Mouse (Mus musculus) gastrocnemius, postnatal 4 days (tissue): ENCODE results near the gene Atp6v1g2. TPM values are rescaled to one million over a fixed set of nuclear protein-coding genes. Genes with fewer than 3 reads are reported as not detected.
A peak's percentile ranks its signal among the peaks of the same experiment; 100 is the strongest.

ENCODE experiments used
- DNase-seq, 2 experiments: peaks; one replicate each; pipeline ENCODE4 v3.0.0; 2021 to 2022; ENCODE audit warnings: low spot score in 2 of 2, mixed read lengths in 2 of 2
- long read RNA-seq, 2 experiments: library from polyadenylated mRNA; stranded (forward); transcript quantifications; one replicate each; pipeline ENCODE4 v2.0.0; 2021
- total RNA-seq, 2 experiments: library from RNA; stranded (reverse); gene quantifications; 2 replicates each; pipeline ENCODE4 v1.2.3; 2021

Gene Atp6v1g2
- total RNA-seq: 1 to 10 TPM; 2.7 to 3.2 TPM
- long read RNA-seq, experiment 1, partial matches to known transcripts: 0 of 1 reads
- long read RNA-seq, experiment 1, other reads (novel, unspliced or antisense): 1 of 1 reads
- long read RNA-seq, experiment 2, partial matches to known transcripts: 0 of 5 reads
- long read RNA-seq, experiment 2, other reads (novel, unspliced or antisense): 2 of 5 reads

GRCm38 (mm10) chr17:35233114-35233980 lies at the start of gene Atp6v1g2:
TSS of gene Atp6v1g2 (plus strand) at chr17:35233660.
- no peak for DNase-seq

DNA sequence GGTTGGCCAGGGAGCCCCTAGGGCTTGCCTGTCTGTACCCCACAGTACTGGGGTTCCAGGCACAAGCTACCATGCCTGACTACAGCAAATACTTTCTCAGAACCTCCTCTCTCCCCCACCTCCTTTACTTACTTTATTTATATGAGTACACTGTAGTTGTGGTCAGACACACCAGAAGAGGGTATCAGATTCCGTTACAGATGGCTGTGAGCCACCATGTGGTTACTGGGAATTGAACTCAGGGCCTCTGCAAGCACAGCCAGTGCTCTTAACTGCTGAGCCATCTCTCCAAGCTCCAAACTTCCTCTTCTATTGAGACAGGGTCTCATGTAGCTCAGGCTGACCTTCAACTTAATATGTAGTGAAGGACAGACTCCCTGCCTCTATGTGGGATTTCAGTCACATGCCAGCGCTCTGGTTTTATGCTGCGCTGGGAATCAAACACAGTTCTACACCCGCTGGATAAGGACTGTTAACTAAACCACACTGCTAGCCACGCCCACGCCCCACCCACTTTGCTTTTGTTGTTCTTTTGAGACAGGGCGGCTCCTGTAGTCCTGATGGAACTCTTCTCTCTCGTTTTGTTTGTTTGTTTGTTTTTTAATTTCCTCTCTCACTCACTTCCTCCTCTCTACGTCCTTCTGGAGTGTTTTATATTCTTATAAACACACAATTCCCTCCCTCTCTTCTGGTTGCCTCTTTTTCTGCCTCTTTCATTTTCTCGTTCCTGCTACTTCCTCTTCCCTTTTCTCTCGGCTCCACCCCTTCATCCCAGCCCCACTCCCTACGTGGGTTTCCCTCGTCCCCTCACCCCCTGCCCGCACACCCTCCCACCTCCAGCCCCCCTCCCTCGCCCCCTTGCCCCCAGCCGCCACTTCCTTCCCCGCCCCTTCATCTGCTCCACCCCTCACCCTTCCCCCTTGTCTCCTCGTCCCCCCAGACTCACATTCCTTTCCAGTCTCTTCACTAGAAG lies 47.5 kb upstream of the Atp6v1g2 start:
- DNase-seq: peak in 1 of 2 experiments; percentile 77

GRCm38 (mm10) chr17:35186681-35187080 lies 46.8 kb upstream of the Atp6v1g2 start:
- DNase-seq: no peak

DNA sequence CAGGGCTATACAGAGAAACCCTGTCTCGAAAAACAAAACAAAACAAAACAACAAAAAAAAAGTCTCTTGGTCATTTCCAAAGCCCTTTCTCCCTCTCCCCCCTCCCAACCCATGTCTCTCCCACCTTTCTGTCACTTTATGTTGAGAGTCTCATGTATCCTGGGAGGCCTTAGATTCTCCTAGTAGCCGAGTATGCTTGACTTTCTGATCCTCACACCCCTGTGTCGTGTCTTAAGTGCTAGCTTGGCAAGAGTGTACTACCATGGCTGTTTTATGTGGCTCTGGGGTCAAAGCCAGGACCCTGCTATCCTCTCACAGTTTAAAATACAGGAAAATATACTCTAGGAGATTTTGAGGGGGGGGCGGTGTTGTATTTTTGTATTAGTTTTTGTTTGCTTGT lies 46.1 kb upstream of the Atp6v1g2 start:
- DNase-seq: no peak

DNA sequence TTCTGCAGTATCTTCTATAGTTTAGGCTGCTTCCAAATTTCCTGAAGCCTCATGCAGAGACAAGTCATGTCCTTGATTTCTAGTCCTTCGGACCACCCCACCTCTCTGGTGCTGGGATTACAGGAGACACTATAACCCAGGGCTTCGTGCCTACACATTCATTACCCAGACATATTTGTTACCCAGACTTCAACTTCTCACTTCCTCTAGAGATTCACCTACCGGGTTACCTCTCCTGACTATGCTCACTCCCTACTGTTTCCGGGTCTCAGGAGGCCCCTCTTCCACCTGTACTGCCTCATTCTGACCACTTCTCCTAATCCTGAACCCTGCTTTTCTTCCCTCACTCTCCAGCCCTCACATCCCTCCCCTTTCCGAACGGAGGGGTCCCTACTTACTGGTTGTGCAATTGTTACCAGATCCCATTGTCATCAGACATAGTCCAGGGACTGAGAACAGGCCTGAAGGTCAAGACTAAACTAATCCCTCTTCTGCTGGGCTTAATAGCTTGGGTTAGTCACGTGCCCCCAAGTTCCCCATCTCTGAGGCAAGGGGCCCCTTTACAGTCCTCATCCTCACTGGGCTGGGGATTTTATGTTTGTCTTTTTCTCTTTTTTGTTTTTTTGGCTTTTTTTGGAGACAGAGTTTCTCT lies 45.4 kb upstream of the Atp6v1g2 start, which contains the start of gene Lst1:
Lst1 (minus strand) TSS at position 481 of the 652 bp plus-strand sequence.
- DNase-seq: no peak

GRCm38 (mm10) chr17:35189186-35189585 lies 44.3 kb upstream of the Atp6v1g2 start:
- no peak for DNase-seq

DNA sequence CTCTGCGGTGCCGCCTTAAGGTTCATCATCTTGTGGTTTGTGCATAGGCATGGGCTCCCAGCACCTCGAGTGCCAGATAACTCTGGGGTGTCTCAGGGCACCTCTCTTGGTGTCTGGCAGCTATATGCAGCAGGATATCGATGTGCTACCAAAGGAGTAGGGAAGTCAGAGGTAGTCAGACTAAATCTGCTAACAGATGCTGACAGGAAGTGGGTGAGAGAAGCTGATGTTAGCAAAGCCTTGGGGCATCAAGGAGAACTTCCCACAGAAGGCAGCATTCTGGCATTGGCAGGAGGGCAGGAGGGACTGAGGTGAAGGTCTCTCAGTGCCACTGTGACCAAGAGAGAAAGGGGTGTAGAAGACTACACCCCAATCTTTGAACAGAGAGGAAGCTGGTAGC lies 43.4 kb upstream of the Atp6v1g2 start:
- DNase-seq: no peak

DNA sequence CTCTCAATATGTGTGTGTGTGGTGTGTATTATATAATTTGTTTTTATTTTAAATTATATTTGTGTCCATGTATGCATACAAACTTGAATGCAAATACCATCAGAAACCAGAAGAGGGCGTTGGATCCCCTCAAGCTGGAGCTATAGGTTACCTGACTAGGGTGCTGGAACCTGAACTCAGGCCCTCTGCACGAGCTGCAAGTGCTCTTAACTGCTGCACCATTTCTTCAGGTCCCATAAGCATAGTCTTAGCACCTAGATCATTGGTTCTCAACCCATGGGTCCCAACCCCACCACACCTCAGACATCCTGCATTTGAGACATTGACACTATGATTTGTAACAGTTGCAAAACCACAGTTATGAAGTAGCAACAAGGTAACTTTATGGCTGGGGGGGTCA lies 41.7 kb upstream of the Atp6v1g2 start:
- DNase-seq: no peak

GRCm38 (mm10) chr17:35192924-35193323 lies 40.5 kb upstream of the Atp6v1g2 start:
- DNase-seq: no peak

DNA sequence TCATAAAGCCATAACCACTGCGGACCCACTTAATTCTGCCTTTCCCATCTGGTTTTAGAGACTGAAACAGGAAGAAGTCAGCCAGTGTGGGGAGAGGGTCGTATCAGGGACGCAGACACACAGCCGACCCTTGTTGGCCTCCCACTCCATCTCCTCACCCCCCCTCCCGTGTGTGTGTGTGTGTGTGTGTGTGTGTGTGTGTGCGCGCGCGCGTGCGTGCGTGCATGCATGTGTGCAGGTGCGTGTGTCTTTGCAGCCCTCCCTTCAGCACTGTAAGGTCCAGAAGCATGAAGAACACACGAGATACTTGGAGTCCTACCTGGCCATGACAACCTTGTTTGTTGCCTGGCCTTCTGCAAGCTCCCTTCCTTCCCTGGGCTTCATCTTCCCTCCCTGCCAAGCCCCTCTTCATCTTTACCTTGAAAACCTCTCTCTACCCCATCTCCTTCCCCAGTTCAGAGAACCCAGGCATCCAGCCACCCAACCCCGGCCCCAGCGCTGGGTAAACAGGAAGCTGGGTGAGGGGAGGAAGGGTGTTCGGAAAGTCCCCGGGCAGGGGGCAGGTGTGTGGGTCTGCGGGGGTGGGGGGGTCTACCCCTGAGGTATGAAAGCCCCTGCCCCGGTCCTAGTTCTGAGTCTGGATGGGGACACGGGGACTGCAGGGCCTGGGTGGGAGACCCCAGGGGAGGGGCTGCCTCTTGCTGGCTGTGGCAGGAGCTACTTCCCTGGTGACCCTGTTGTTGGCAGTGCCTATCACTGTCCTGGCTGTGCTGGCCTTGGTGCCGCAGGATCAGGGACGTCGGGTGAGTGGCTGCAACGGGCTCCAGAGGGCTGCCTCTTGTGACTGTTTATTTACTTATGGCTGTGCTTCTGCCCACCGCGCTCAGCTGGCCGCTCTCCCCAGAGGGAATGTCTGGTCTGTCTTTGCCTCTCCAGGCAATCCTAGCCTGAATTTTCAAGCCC lies 39.3 kb upstream of the Atp6v1g2 start, which contains the start of gene Ltb:
Ltb (plus strand) TSS at position 559 of the 963 bp plus-strand sequence.
- DNase-seq: no peak

- no peak for DNase-seq
Observed at GRCm38 (mm10) chr17:35194844-35195630, 38.4 kb upstream of the Atp6v1g2 start.

- peak; percentile 78 to 87 for DNase-seq
Observed at GRCm38 (mm10) chr17:35195631-35196320, 37.7 kb upstream of the Atp6v1g2 start.

DNA sequence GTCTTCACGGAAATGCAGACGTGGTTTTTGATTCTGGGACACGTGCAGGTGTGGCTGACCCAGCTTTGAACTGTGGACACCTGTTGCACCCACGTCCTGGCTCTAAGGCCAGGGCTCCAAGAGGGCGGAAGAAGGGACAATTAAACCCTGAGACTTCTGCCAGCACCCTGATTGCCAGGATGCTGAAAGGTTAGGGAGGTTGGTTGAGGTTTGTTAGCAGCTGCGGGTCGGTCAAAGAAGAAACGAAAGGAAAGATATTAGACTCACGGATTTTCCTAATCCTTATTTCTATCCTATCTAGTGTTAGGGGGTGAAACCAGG lies 37.2 kb upstream of the Atp6v1g2 start:
- no peak for DNase-seq

- DNase-seq: no peak
Observed at GRCm38 (mm10) chr17:35197126-35197525, 36.3 kb upstream of the Atp6v1g2 start.

- no peak for DNase-seq
Observed at GRCm38 (mm10) chr17:35198029-35198428, 35.4 kb upstream of the Atp6v1g2 start.

DNA sequence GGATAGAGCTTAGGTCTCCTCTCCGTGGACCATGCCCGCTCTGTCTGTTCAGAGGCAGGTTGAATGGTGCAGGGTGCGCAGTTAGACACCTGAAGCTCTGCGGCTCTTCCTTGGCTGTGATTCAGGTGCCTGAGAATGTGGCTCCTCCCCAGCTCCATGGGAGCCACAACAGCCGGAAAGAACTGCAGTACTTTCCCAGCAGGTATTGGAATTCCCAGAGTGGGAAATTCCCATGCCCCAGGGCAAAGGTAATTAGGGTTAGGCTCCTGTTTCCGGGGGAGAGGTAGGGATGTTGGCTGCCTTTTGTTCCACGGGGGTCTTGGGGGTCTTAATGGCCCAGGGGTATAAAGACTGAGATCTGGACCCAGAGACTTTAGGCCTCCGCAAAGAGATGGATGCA lies 34.5 kb upstream of the Atp6v1g2 start:
- DNase-seq: no peak

DNA sequence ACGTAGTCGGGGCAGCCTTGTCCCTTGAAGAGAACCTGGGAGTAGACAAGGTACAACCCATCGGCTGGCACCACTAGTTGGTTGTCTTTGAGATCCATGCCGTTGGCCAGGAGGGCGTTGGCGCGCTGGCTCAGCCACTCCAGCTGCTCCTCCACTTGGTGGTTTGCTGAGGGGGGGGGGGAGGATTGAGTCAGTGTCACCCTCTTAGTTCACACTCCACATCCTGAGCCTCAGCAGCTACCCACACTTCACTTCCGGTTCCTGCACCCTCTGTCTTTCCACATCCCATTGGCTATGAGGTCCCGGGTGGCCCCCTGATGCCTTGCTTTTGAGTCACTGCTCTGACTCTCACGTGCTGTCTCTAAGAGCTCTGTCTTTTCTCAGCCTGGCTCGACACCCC lies 33.1 kb upstream of the Atp6v1g2 start:
- no peak for DNase-seq

DNA sequence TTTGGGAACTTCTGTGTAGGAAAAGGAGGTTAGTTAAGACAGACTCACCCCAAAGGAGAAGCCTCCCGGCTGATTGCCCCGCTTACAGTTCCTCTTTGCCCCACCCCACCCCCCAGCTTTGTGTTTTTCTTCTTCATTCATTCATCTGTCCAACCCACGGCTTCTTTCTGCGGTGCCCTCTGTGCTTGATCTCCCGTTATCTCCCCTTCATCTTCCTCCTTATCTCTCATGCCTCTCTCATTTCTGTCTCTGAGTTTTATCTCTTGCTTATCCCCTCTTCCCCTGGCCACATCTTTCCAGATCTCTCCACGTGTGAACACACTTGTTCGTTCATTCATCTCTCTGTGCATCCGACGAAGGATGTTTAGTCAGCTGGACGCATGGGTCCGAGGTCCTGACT lies 32.3 kb upstream of the Atp6v1g2 start:
- DNase-seq: no peak
